15 mouse cellular contexts compared by ENCODE assay signal in the genomic region with DNA sequence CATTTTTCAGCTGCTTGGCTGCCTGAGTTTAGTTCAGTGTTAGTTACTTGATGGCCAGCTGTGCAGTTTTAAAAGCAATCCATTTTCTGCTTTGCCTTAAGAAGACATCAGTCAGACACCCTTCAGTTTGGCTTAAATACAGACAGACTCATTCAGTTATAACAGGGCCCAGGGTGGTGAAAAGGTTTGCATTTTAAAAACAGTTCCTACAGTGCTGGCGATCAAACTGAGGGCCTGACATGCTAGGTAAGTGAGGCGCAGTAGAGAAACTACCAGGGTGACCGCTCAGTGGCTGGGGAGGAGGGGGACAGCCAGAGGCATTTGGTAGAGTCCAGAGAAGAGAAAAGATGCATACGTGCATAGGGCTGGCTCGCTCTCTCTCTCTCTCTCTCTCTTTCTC.
"Had no signal": no experiment of that assay in that cellular context is flagged by ENCODE, and none has a peak within 500 bp of the region (broad histone marks: within the 10 kb centered on the region; RNA-seq: fewer than 3 reads in every experiment).

No protein-coding gene starts in this region.

- H3K4me2 ChIP-seq: neural tube, embryonic 15.5 days; stomach, embryonic 15.5 days had no signal

- H3K27ac ChIP-seq: neural tube, embryonic 15.5 days; stomach, embryonic 15.5 days; stomach, postnatal 0 days had no signal

- H3K4me1 ChIP-seq: stomach, embryonic 15.5 days had no signal

- H3K9ac ChIP-seq: neural tube, embryonic 15.5 days; stomach, embryonic 15.5 days had no signal

- H3K27me3 ChIP-seq: neural tube, embryonic 15.5 days; stomach, embryonic 15.5 days had no signal

- H3K9me3 ChIP-seq: neural tube, embryonic 15.5 days; stomach, embryonic 15.5 days had no signal

- DNase-seq: retina, postnatal 1 day; right cerebral cortex, adult 18-20 months; right cerebral cortex, postnatal 14 days; right cerebral cortex, postnatal 25 days; right cerebral cortex, postnatal 4 days; spleen, adult 18-20 months; thymus, adult 18-20 months; thymus, adult 2 months; thymus, postnatal 14 days; thymus, postnatal 25 days; thymus, postnatal 36 days; thymus, postnatal 4 days had no signal

- H3K4me3 ChIP-seq: neural tube, embryonic 15.5 days; stomach, embryonic 15.5 days had no signal
